Mouse (Mus musculus): ENCODE results near the gene Tmem144. TPM values are rescaled to one million over a fixed set of nuclear protein-coding genes. Genes with fewer than 3 reads are reported as not detected.

Gene Tmem144
- total and polyA plus RNA-seq, 2 experiments from 2014 or later = 2.6 to 3.2 TPM

DNA sequence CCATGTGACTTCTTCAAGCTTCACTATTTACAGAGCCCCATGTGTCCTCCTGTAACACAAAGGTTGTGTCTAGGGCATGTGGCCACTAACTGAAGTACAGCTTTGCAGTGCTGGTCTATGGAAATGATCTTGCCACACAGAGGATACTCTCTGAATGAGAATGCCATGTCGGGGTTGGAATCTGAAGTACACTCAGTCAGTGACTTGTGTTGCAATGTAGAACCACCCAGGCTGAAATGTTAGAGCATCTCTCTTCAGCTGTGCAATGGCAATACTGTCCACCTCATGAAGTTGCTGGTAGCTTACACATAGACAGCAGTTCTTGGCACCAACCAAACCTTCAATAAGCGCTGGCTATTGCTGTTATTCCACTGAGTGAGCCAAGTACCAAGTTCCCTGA is 35.4 kb upstream of the Tmem144 start:
- no peak overlapping the region for H3K4me3 ChIP-seq (ENCODE audit: low read length)
- H3K9ac ChIP-seq (replicated peaks; ENCODE audit: low read length) = no peak overlapping the region
- no peaks in the 10 kb centered on the region for H3K36me3 ChIP-seq (ENCODE audit: insufficient read depth, low read length)
- no peaks in the 10 kb centered on the region for H3K9me3 ChIP-seq (ENCODE audit: low read length)
- 0 out of 2 replicates have a peak, but pooled peaks cover 8% of the 10 kb centered on the region for H3K4me1 ChIP-seq (ENCODE audit: insufficient read depth, low read length)
- H3K4me2 ChIP-seq (ENCODE audit: low read depth, low read length) = no peak overlapping the region
- H3K27ac ChIP-seq = no peak overlapping the region
- no peak for TF ChIP-seq CTCF (IDR thresholded peaks at IDR 0.05; ENCODE audit: low read depth)
- H3K27me3 ChIP-seq (ENCODE audit: insufficient read depth, low read length) = no peaks in the 10 kb centered on the region
- WGBS = 82% methylated on average over 2 of the region's 2 CpGs
- ATAC-seq (0 out of 2 replicates have a peak, but pooled peaks have one; percentile 21), DNase-seq (ENCODE audit: low spot score) (no peak)

DNA sequence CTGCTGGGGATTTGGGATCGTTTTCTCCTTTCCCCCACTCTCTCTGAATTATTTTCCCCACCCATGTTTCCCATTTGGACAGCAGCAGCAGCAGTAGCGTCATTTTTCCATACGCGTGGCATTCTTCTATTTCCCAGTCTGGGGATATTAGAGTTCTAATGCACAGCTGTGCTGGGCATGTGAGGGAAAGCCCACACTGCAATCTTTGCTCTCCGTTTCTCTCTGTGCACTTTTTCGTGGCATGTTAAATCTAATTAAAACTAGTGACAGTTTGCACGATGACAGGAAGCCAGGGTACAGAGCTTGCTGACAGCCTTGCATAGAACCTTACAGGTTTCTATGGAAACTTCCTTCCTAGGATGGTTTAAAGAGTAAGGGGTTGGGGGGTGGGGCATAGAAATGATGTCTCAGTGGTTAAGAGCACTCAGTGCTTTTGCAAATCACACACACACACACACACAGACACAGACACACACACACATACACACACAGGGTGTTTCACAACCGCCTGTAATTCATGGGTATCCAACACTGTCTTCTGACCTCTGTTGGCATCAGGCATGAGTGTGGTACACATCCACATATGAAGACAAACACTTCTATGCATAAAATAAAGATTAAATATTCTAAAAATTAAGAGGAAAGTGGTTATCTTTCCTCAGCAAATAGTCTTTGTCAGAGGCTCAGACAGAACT is 34.7 kb upstream of the Tmem144 start:
- Histone ChIP-seq H3K4me3 (ENCODE audit: low read length) (no peak overlapping the region), H3K4me1 (ENCODE audit: insufficient read depth, low read length) (0 out of 2 replicates have a peak, but pooled peaks cover 8% of the 10 kb centered on the region), H3K27ac (no peak overlapping the region), H3K9ac (replicated peaks; ENCODE audit: low read length) (no peak overlapping the region), H3K9me3 (ENCODE audit: low read length) (no peaks in the 10 kb centered on the region), H3K27me3 (ENCODE audit: insufficient read depth, low read length) (no peaks in the 10 kb centered on the region), H3K36me3 (ENCODE audit: insufficient read depth, low read length) (no peaks in the 10 kb centered on the region), H3K4me2 (ENCODE audit: low read depth, low read length) (0 out of 2 replicates have a peak overlapping the region, but pooled peaks have one; percentile 3)
- DNase-seq (ENCODE audit: low spot score) = peak; percentile 28
- no peak for TF ChIP-seq CTCF (IDR thresholded peaks at IDR 0.05; ENCODE audit: low read depth)
- WGBS = 31% methylated on average over 8 of the region's 8 CpGs
- peak; percentile 53 for ATAC-seq

DNA sequence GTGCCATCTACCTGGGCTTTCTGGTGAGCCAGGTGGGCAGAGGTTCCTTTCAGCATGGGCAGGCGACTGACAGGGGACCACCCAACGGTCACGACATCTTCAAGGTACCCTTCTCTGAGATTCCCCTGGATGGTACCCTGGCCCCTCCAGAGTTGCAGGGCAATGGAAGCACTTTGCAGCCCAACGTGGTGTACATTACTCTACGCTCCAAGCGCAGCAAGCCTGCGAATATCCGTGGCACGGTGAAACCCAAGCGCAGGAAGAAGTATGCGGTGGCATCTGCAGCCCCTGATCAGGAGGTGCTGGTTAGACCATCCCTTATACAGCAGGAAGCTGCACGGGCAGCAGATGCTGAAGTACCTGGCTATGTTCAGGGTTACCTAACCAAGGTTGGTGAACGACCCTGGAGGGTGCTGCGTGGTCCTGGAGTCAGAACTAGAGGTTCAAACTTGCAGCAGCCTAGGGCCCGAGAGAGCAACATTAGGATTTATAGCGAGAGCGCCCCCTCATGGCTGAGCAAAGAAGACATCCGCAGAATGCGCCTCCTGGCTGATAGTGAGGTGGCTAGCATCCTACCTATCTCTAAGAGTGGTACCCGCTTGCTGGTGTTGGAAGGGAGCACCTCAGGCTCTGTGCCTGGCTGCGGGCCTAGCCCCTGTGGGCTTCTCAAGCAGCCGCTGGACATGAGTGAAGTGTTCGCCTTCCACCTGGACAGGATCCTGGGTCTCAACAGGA is 34.0 kb upstream of the Tmem144 start:
- peak overlapping the region; percentile 40 for H3K4me2 ChIP-seq (ENCODE audit: low read depth, low read length)
- H3K4me1 ChIP-seq (ENCODE audit: insufficient read depth, low read length) = 0 out of 2 replicates have a peak, but pooled peaks cover 8% of the 10 kb centered on the region
- H3K4me3 ChIP-seq (ENCODE audit: low read length) = peak overlapping the region; percentile 6; the same call in 1 of the 2 replicates
- no peaks in the 10 kb centered on the region for H3K9me3 ChIP-seq (ENCODE audit: low read length)
- TF ChIP-seq CTCF (IDR thresholded peaks at IDR 0.05; ENCODE audit: low read depth) = peak; percentile 38; the same call in 1 of the 2 replicates
- WGBS = 87% methylated on average over 23 of the region's 23 CpGs
- H3K27ac ChIP-seq = no peak overlapping the region
- ATAC-seq (peak; percentile 29; the same call in 1 of the 2 replicates), DNase-seq (ENCODE audit: low spot score) (no peak)
- no peak overlapping the region for H3K9ac ChIP-seq (replicated peaks; ENCODE audit: low read length)
- H3K27me3 ChIP-seq (ENCODE audit: insufficient read depth, low read length) = no peaks in the 10 kb centered on the region
- H3K36me3 ChIP-seq (ENCODE audit: insufficient read depth, low read length) = no peaks in the 10 kb centered on the region

DNA sequence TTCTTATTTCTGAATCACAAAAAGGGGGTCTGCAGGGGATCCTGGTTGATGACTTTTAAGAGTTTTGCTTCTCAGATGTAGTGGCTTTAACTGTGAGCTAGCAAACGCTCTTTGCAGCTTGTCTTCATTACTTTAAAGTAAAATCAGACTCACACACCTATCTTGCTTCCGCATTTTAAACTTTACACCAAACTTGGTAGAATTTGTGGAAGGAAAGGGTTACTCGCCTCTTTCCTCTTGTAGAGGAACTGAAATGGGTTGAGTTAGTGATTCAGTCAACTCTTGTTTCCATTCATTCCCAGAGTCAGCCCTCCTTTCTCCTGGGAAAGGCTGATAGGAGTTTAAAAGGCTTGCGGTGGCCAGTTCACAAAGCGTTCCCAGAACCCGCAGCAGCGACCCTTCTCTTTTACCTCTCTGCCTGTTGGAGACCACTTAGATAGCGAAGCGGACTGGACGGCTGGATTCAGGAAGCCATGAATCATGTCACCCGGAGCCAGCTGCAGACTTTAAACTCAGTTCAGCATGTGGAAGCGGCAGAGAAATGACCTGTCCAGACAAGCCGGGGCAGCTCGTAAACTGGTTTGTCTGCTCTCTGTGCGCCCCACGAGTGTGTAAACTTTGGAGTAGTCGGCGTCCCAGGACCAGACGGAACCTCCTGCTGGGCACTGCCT is 33.2 kb upstream of the Tmem144 start:
- no peak for DNase-seq (ENCODE audit: low spot score)
- Histone ChIP-seq H3K4me2 (ENCODE audit: low read depth, low read length) (peak overlapping the region; percentile 40), H3K4me1 (ENCODE audit: insufficient read depth, low read length) (0 out of 2 replicates have a peak, but pooled peaks cover 8% of the 10 kb centered on the region), H3K4me3 (ENCODE audit: low read length) (peak overlapping the region; percentile 6; the same call in 1 of the 2 replicates), H3K27me3 (ENCODE audit: insufficient read depth, low read length) (no peaks in the 10 kb centered on the region), H3K36me3 (ENCODE audit: insufficient read depth, low read length) (no peaks in the 10 kb centered on the region), H3K27ac (no peak overlapping the region), H3K9ac (replicated peaks; ENCODE audit: low read length) (no peak overlapping the region), H3K9me3 (ENCODE audit: low read length) (no peaks in the 10 kb centered on the region)
- ATAC-seq = no peak
- 61% methylated on average over 19 of the region's 19 CpGs for WGBS
- no peak for TF ChIP-seq CTCF (IDR thresholded peaks at IDR 0.05; ENCODE audit: low read depth)

DNA sequence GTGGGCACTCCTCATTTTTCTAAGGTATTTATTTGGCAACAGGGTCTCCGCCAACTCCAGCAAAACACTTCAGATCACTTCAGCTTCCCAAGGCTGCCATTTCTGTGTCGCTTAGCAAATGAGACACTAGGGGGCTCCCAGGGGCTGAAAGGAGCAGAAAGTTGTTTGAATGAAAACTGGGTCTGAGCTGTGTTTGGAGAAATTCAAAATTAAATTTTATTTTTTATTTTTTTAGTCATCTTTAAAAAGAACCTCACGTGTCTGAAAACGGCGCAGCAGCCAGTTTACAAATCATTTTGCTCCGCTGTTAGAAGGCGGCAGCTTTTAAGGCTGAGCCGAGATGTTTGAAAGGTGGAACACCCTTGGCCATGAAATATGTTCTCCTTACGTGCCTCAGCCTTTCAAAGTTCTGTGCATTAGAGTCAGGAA is 32.2 kb upstream of the Tmem144 start:
- H3K4me2 ChIP-seq (ENCODE audit: low read depth, low read length) = peak overlapping the region; percentile 42; the same call in 1 of the 2 replicates
- peak; percentile 76 for DNase-seq (ENCODE audit: low spot score)
- no peak overlapping the region for H3K9ac ChIP-seq (replicated peaks; ENCODE audit: low read length)
- no peaks in the 10 kb centered on the region for H3K27me3 ChIP-seq (ENCODE audit: insufficient read depth, low read length)
- no peak overlapping the region for H3K27ac ChIP-seq
- ATAC-seq = no peak
- no peaks in the 10 kb centered on the region for H3K9me3 ChIP-seq (ENCODE audit: low read length)
- no peak overlapping the region for H3K4me3 ChIP-seq (ENCODE audit: low read length)
- WGBS = 41% methylated on average over 9 of the region's 9 CpGs
- peak; percentile 76 for TF ChIP-seq CTCF (IDR thresholded peaks at IDR 0.05; ENCODE audit: low read depth)
- H3K36me3 ChIP-seq (ENCODE audit: insufficient read depth, low read length) = no peaks in the 10 kb centered on the region
- H3K4me1 ChIP-seq (ENCODE audit: insufficient read depth, low read length) = 0 out of 2 replicates have a peak, but pooled peaks cover 8% of the 10 kb centered on the region

DNA sequence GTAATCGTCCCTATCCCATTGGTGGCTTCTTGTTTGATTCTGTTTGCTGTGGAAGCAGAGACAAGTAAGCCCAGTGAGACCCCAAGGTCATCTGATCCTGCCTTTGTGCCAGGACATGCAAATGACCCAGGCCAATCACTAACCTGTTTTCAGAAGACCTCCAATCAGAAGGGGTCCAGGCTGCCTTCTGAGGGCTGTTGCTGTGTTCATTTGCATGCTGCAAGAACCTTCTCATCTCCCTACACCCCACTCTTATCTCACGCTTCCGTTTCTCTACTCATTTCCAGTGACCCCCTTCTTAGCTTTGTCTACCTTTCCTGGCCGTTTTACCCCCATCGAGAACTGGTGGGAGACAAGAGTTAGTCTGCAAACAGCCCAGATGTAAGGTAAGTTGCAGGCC is 31.7 kb upstream of the Tmem144 start, which contains the start of gene Fam198b:
Fam198b (plus strand) TSS at position 229 of the 400 bp plus-strand sequence.
- Histone ChIP-seq H3K4me2 (ENCODE audit: low read depth, low read length) (peak within 1 kb of the TSS; percentile 42; the same call in 1 of the 2 replicates), H3K4me1 (ENCODE audit: insufficient read depth, low read length) (0 out of 2 replicates have a peak, but pooled peaks cover 8% of the 10 kb centered on the region), H3K36me3 (ENCODE audit: insufficient read depth, low read length) (no peaks in the 10 kb centered on the region), H3K9ac (replicated peaks; ENCODE audit: low read length) (no peak within 1 kb of the TSS), H3K9me3 (ENCODE audit: low read length) (no peaks in the 10 kb centered on the region), H3K4me3 (ENCODE audit: low read length) (no peak within 1 kb of the TSS), H3K27me3 (ENCODE audit: insufficient read depth, low read length) (no peaks in the 10 kb centered on the region), H3K27ac (no peak within 1 kb of the TSS)
- 68% methylated on average over 5 of the region's 5 CpGs for WGBS
- DNase-seq (ENCODE audit: low spot score) (no peak), ATAC-seq (no peak)
- no peak for TF ChIP-seq CTCF (IDR thresholded peaks at IDR 0.05; ENCODE audit: low read depth)
